Comparison of ENCODE assay signal across 13 mouse cellular contexts in the genomic region with DNA sequence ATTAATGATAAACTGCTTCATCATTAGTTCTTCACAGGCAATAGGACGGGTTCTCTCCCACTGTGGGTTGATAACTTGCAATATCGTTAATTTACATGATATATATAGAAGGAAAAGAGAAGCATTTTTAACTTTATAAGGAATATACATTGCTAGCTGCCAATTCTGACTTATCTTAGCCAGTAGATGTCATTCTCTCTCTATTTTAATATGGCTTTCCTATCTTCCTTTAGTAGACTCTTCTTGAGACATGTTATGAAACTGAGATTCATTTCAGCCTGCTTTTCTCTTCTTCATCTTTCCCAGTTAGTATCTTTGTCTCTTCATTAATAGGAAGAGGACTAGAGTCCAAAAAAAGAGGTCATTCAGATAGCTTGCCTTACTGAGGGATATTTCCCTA.
"Had no signal": no experiment of that assay in that cellular context is flagged by ENCODE, and none has a peak within 500 bp of the region (broad histone marks: within the 10 kb centered on the region; RNA-seq: fewer than 3 reads in every experiment).

No protein-coding gene starts in this region.

- H3K4me3 ChIP-seq: limb, embryonic 13.5 days; midbrain, embryonic 13.5 days; neural tube, embryonic 13.5 days had no signal

- H3K36me3 ChIP-seq: limb, embryonic 13.5 days; midbrain, embryonic 13.5 days; neural tube, embryonic 13.5 days had no signal

- H3K4me2 ChIP-seq: limb, embryonic 13.5 days; midbrain, embryonic 13.5 days; neural tube, embryonic 13.5 days had no signal

- H3K9ac ChIP-seq: limb, embryonic 13.5 days; liver, embryonic 14.5 days; midbrain, embryonic 13.5 days; neural tube, embryonic 13.5 days had no signal

- DNase-seq: kidney, adult 8-10 months; kidney, postnatal 36 days; left cerebral cortex, postnatal 4 days; lung, adult 18-20 months; retina, postnatal 1 day; right cerebral cortex, postnatal 4 days; spleen, adult 18-20 months; thymus, adult 2 months; thymus, postnatal 36 days had no signal

- ATAC-seq: midbrain, embryonic 13.5 days had no signal

- H3K4me1 ChIP-seq: limb, embryonic 13.5 days; neural tube, embryonic 13.5 days had no signal

- H3K27me3 ChIP-seq: limb, embryonic 13.5 days; midbrain, embryonic 13.5 days; neural tube, embryonic 13.5 days had no signal

- H3K9me3 ChIP-seq: limb, embryonic 13.5 days; midbrain, embryonic 13.5 days; neural tube, embryonic 13.5 days had no signal

- H3K27ac ChIP-seq: limb, embryonic 13.5 days; liver, embryonic 14.5 days; midbrain, embryonic 13.5 days; neural tube, embryonic 13.5 days had no signal
